Mouse (Mus musculus): ENCODE results near the gene Gm20388.

The Gm20388 gene

GRCm38 (mm10) chr8:121904999-121905398 is 1994.4 kb downstream of the Gm20388 start:
- no peak for DNase-seq (ENCODE audit: low spot score)

DNA sequence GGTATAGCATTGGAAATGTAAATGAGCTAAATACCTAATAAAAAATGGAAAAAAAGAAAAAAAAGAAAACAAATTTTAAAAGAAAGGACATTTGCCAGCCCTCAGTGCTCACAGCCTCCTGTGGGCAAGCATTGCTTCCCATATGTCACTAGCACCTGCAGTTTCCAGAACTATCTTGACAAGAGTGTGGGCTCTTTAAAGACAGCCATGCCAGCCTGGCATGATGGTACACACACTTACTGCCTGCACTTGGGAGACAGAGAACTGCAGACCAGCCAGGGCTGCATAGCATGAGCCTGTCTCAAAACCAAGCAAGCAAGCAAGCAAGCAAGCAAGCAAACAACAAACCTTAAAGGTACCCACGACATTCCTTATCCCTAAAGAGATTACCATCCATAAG is 1994.8 kb downstream of the Gm20388 start:
- no peak for DNase-seq (ENCODE audit: low spot score)

DNA sequence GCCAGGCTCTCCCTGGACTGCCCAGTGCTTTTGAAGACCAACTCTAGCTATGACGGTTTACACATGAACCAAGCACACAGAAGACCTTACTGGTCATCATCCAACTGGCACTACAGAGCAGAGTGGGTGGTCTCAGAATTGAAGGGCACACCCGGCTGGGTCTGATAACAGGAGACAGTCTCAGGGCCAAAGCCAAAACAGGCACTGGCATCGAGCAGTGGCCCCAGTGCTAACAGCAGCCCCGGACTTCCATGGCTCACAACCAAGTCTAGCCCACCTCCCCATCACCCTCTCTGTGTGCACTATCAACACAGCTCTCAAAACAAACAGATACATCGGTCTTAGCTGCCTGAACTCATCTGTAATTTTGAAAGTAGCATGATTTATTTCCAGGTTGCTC is 1995.2 kb downstream of the Gm20388 start:
- DNase-seq (ENCODE audit: low spot score), result no peak

GRCm38 (mm10) chr8:121906542-121907512 is 1996.2 kb downstream of the Gm20388 start:
- DNase-seq (ENCODE audit: low spot score), result peak; percentile 23

DNA sequence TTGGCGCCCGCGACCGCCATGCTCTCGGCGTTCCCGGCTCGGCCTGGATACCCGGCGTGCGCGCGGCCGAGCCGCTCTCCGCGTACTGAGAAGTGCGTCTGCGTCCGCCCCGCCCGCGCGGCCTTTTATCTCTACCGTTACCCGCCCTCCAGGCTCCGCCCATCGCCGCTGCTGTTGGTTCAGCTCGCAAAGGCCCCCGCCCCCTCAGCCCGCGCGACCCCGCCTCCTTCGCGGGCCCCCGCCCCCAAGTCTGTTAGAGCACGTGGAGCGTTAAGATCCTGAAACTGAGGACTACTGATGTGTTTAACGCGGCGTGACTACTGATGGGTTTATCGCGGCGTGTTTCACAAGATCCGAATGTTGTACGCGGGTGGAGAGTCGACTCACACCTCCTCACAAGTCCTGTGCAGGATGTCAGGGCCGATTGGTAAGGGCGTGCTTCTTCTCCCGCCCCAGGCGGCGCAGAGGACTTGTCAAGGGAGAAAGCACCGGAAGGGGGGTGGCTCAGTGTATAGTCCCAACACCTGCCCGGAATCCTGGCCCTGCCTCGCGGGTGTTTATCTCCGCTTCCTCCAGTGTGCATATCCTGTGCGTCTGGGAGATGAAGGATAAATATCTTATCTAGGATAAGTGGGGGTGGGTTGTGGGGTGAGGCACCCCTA is 1997.1 kb downstream of the Gm20388 start, which contains the start of gene Slc7a5:
Gene Slc7a5 (minus strand): TSS at position 108 of the 662 bp plus-strand sequence.
- peak; percentile 99 for DNase-seq (ENCODE audit: low spot score)

DNA sequence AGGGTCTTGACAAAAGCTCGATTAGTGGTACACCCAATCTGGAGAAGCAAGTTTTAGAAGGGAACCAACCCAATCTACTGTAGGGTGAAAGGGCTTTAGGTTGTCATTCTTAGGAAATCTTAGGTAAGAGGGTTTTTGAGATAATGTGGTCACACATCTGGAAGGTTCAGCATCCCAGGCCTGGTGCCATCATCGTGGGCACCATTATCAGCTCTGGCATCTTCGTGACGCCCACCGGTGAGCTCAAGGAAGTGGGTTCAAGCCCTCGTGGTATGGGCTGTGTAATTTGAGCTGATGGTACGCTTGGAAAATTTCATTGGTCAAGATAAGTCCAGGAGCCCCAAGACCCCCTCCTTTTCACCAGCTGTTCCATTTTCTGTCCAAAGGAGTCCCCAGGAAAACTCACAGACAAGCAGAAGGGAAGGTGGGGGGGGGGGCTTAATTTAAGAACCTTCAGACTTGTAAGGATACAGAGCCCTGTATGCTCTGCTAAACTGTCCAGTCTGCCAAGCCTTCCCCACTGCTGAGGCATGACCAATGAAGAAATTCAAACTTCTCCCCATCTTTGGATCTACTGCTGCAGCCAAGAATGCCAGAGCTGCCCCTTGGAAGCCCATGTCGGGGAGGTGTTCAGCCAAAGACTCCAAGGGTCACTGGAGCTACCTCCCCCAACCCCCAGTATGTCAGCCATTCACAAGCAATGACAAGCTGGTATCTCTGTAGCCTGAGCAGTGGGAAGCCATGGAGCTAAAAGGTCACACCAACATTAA is 1997.9 kb downstream of the Gm20388 start:
- no peak for DNase-seq (ENCODE audit: low spot score)

- DNase-seq (ENCODE audit: low spot score), result no peak
Observed at GRCm38 (mm10) chr8:121909148-121909541, 1998.5 kb downstream of the Gm20388 start.

- peak; percentile 75 for DNase-seq (ENCODE audit: low spot score)
Observed at GRCm38 (mm10) chr8:121909663-121910062, 1999.0 kb downstream of the Gm20388 start.

DNA sequence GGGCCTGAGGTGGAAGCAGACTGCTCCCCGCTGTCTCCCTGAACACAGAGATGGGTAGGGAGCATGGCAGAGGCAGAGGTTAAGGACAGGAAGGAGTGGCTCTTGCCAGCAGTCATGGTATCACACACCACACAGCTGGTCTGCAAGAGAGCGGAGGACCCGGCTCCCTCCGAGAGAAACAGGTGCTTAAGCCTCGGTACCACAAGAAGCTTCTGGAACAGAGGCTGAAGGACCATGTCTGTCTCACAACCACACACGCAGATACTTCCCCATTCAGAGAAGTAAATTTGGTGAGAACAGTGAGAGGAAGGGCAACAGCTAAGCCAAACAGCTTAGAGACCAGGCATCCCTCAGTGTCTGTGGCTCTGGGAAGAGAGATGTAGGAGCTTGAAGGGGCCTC is 2000.8 kb downstream of the Gm20388 start:
- DNase-seq (ENCODE audit: low spot score), result no peak

DNA sequence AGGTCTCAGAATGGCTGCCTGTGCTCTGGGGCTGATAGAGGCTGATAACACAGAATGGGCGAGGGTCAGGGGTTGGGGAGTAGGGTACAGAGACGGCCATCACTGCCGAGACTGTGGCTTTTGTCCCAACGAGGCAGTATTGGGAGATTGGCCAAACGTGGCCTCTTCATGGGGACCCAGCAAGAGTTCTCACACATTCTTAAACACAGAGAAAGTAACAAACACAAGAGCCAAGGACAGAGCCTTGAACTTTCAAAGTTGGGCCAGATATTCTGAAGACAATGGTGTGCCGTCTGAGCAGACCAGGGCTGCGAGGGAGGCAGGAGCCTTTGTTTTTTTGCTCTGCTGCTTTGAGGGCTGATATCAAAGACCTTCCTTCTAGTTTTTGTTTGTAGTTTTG is 2001.3 kb downstream of the Gm20388 start:
- DNase-seq (ENCODE audit: low spot score), result no peak

- DNase-seq (ENCODE audit: low spot score), result no peak
Observed at GRCm38 (mm10) chr8:121912831-121913230, 2002.2 kb downstream of the Gm20388 start.

DNA sequence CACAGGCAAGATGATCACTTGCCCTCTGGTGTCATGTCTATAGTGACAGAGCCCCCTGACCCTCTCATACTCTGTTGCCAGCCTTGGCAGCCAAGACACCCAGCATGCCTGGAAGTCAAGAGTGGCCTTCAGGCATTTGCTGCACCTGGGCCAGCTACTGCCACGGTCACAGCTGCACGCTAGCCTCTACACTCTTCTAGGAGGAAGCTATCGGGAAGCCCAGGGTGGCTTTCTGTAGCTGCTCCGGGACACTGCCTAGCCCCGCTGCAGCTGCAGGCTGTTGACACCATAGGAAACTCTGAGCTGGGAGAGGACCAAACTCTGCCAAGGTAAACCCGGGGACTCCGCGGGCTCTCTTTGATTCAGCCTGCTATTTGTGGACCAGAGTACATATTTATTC is 2002.7 kb downstream of the Gm20388 start:
- no peak for DNase-seq (ENCODE audit: low spot score)

- DNase-seq (ENCODE audit: low spot score), result no peak
Observed at GRCm38 (mm10) chr8:121919158-121919557, 2008.5 kb downstream of the Gm20388 start.

DNA sequence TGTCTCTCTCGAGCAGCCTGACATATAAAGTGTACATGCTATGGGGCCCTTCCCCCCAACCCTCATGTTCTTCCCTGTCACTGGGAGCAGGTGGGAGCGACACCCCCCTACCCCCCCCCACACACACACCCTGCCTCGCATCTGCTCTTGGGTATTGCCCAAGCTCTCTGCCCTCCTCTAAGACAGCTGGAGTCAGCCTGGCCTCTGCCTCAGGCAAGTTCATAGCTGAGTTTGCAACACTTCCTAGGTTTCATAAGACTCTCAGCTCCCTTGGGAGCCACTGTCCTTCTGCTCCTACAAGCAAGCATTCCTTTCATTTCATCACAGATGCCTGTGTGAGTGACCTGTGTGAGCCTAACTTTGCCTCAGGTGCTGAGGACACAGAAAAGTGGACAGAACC is 2009.1 kb downstream of the Gm20388 start:
- no peak for DNase-seq (ENCODE audit: low spot score)

- no peak for DNase-seq (ENCODE audit: low spot score)
Observed at GRCm38 (mm10) chr8:121921582-121921981, 2010.9 kb downstream of the Gm20388 start.

DNA sequence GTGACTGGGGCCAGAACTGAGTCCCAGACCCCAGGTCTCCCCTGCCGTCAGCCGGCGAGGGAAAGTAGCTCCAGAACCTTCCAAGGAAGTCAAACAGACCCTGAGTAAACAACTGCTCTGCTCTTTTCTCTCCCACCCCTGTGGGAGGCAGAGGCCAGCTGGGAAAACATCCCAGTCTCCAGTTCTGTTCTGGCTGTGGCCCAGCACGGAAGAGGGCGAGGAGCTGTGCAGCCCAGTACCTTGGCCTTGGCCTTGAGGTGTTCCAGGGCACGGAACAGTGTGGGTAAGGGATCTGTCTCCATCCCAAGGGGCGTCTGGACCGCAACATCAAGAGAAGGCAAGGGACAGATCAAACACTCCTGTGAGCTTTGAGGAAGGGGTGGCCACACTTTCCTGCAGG is 2011.5 kb downstream of the Gm20388 start:
- DNase-seq (ENCODE audit: low spot score), result no peak

DNA sequence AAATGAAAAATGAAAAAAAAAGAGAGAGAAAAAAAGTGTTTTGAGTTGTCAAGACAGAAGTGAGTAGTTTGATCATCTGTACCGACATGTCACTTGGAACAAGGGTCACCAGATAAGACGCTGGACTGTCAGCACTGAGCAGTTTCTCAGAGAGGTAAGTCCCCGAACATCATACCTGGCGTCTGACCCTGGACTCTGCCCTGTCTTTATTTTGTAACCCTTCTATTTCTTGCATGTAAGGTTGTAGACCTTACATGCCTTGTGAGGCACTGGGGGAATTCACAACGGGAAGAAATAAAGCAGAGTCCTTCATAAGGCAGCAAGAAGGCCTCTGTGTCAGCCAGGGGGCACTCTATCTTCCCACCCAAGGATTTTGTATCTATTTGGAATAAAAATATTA is 2014.0 kb downstream of the Gm20388 start:
- DNase-seq (ENCODE audit: low spot score), result no peak

DNA sequence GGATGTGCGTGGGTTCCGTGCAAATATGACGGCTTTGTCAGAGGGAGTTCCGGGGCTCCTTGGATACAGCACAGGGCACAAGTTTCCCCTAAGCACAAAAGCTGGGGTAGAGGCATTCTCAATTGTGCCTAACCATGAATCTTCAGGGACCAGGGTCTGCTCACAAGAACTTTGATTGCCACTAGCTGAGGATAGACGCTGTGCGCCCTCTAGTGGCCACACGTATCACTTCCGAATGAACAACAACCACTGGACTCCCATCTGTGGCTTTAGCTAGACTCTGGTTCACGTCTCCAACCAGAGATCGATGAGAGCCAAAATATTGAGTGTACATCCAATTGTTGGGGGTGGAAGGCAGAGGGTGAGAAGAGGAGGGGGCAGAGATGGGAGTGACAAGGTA is 2015.0 kb downstream of the Gm20388 start:
- peak; percentile 76 for DNase-seq (ENCODE audit: low spot score)

GRCm38 (mm10) chr8:121926266-121926665 is 2015.6 kb downstream of the Gm20388 start:
- DNase-seq (ENCODE audit: low spot score), result no peak

DNA sequence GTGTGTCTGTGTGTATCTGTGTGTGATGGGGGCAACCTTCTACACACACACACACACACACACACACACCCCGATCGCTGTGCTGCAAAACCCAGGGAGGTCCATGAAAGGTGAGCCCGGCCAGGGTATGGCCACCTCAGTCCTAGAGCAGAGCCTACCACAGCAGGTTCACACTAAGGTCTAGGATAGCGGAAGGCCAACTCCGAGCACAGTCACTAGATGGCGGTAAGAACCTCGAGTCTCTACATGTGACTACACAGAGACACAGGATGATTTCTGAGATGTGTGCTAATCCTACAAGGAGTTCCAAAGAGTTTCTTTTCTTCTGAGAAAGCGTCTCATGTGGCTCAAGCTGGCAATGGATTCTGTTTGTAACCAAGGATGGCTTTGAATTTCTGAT is 2016.7 kb downstream of the Gm20388 start:
- DNase-seq (ENCODE audit: low spot score), result peak; percentile 41

DNA sequence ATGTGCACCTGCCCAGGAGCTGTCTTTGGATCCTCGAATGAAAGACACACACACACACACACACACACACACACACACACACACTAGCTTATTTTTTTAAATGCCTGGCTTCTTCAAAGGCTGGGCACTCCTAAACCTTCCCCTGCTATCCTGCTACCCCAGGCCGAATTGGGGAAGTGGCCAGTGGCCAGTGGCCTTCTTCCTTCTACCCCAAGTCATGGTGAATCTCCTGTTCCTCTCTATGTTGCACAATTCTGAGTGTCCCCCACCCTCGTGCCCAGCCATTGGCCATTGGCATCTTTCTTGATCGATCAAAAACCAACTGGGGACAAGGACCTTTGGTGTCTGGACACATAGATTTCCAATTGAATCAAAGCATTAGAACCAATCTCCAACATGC is 2019.4 kb downstream of the Gm20388 start:
- no peak for DNase-seq (ENCODE audit: low spot score)

DNA sequence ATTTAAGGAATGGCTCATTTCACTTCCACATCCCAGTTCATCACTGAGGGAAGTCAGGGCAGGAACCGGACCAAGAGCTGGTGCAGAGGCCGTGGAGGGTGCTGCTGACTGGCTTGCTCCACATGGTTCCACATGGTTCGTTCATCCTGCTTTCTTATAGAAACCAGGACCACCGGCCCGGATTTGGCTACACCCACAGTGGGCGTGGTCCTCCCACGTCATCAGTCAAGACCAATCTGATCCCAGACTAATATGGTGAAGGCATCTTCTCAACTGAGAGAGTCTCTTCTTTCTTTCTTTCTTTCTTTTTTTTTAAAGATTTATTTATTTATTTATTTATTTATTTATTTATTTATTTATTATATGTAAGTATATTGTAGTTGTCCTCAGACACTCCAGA is 2020.9 kb downstream of the Gm20388 start:
- DNase-seq (ENCODE audit: low spot score), result no peak

Measured in urinary bladder, postnatal 25 days (tissue).